Mouse (Mus musculus) bone marrow macrophage, adult 2 months (primary cell): ENCODE results near the gene Glt8d2. TPM values are rescaled to one million over a fixed set of nuclear protein-coding genes. Genes with fewer than 3 reads are reported as not detected.

Experiments
- H3K27ac ChIP-seq: 2 replicates; pipeline ENCODE4 v1.5.1; 2012; ENCODE audit warnings: low read depth, low read length; ENCODE audit not compliant: insufficient read depth
- H3K4me1 ChIP-seq: 2 replicates; pipeline ENCODE4 v1.6.1; 2012; ENCODE audit warnings: low read length; ENCODE audit not compliant: control insufficient read depth, insufficient read depth
- H3K4me3 ChIP-seq: 2 replicates; pipeline ENCODE4 v1.5.1; 2012; ENCODE audit warnings: mild to moderate bottlenecking, low read length, moderate library complexity; ENCODE audit not compliant: insufficient read depth
- CTCF ChIP-seq: IDR thresholded peaks from 2 replicates; pipeline ENCODE4 v1.5.1; 2012; ENCODE audit warnings: low read depth, mild to moderate bottlenecking, low read length, moderate library complexity
- POLR2A ChIP-seq: IDR thresholded peaks from 2 replicates; pipeline ENCODE4 v1.6.1; 2012; ENCODE audit warnings: mild to moderate bottlenecking, low read depth, low read length, borderline replicate concordance
- polyA plus RNA-seq: library from polyadenylated mRNA; stranded (reverse); fragments of >200 nt; gene quantifications from 2 replicates; pipeline ENCODE4 v1.2.4, GENCODE M21; 2012; ENCODE audit not compliant: missing spikeins, insufficient read depth, insufficient read length

The Glt8d2 gene
- polyA plus RNA-seq: not detected in 2 replicates

- H3K4me3 ChIP-seq: no peak within 1 kb of the TSS
- TF ChIP-seq CTCF (no peak), POLR2A (no peak)
- peaks cover 6% of the 10 kb centered on the region for H3K4me1 ChIP-seq
- H3K27ac ChIP-seq: no peak within 1 kb of the TSS
These were observed at the start of gene Glt8d2 for GRCm38 (mm10) chr10:82690494-82690893. Gene Glt8d2, minus strand, starts transcription at chr10:82690650.

- TF ChIP-seq POLR2A: no peak
- no peak for TF ChIP-seq CTCF
- Histone ChIP-seq H3K27ac (no peak overlapping the region), H3K4me1 (peaks cover 26% of the 10 kb centered on the region), H3K4me3 (peak overlapping the region; percentile 85)
These were observed 9.0 kb upstream of the Glt8d2 start for GRCm38 (mm10) chr10:82699296-82699941.

- no peak for TF ChIP-seq POLR2A
- TF ChIP-seq CTCF: no peak
- Histone ChIP-seq H3K27ac (no peak overlapping the region), H3K4me1 (peaks cover 26% of the 10 kb centered on the region), H3K4me3 (peak overlapping the region; percentile 85)
These were observed 8.3 kb upstream of the Glt8d2 start for GRCm38 (mm10) chr10:82698712-82699261.

DNA sequence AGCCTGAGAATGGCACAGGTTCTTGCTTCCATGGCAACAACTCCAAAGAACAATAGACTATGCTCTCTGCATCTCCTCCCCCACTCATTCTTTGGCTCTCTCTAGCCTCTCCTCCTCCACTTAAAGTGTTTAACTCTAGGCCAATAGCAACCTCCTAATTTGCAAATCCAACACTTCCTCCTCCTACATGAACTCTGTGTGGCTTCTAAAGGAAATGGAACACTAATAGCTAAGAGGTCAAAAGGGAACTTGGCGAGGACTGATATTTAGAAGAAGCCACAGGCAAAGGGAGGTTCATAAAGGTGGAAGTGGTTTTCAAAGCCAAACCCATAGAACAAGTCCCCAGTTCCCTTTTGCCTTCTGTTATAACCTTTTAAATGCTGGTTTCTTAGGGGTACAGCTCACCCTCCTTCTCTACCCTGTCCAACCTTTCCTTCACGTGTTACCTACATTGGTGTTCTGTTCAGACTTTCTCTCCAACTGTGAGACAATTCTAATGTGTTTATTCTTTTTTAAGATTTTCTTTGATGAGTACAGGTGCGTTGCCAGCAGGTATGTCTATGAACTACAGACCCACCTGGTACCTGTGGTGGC, 7.0 kb upstream of the Glt8d2 start:
- no peak for TF ChIP-seq CTCF
- TF ChIP-seq POLR2A: no peak
- no peak overlapping the region for H3K27ac ChIP-seq
- no peak overlapping the region for H3K4me3 ChIP-seq
- H3K4me1 ChIP-seq: peaks cover 26% of the 10 kb centered on the region

DNA sequence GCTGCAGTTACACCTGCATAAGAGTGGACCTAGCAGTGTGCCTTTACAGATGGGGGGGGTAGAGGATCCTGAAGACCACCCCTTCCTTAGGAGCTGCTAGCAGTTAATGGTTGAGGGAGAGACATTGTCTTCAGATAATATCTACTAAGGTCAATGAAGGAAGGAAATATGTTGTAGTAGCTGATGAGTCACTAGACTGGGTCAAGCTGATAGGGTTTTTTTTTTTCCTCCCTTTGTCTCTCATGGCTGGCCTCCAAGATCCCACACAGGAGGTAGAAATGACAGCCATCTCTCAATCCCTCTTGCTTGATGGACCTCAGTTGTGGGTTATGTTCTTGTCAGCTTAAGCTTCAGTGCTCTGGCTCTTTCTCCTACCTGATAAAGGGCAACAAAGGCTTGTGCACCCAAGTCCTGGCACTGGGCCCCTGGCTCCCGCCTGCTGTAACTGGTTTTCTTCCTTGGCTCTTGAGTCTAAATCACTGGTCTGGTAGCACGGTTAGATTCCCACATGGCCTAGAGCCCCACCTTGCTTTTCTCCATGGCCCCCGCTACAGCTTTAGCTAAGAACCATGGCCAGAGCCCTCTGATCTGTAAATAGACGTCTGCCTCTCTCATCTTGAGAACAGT, 6.1 kb upstream of the Glt8d2 start:
- Histone ChIP-seq H3K27ac (no peak overlapping the region), H3K4me3 (no peak overlapping the region), H3K4me1 (peaks cover 26% of the 10 kb centered on the region)
- TF ChIP-seq CTCF (no peak), POLR2A (no peak)

- H3K4me3 ChIP-seq: no peak within 1 kb of the TSS
These were observed 5.5 kb upstream of the Glt8d2 start, which contains the start of gene Hcfc2 for GRCm38 (mm10) chr10:82695956-82696355. Gene Hcfc2, plus strand, starts transcription at chr10:82696160.

GRCm38 (mm10) chr10:82689681-82690211, 704 bp downstream of the Glt8d2 start:
- no peak overlapping the region for H3K4me3 ChIP-seq
- TF ChIP-seq POLR2A (no peak), CTCF (no peak)
- peaks cover 6% of the 10 kb centered on the region for H3K4me1 ChIP-seq
- no peak overlapping the region for H3K27ac ChIP-seq

More at GRCm38 (mm10) chr10:82695956-82696355, 5.5 kb upstream of the Glt8d2 start, which contains the start of gene Hcfc2:
- peaks cover 26% of the 10 kb centered on the region for H3K4me1 ChIP-seq
- TF ChIP-seq CTCF: no peak
- no peak for TF ChIP-seq POLR2A
- H3K27ac ChIP-seq: no peak within 1 kb of the TSS

DNA sequence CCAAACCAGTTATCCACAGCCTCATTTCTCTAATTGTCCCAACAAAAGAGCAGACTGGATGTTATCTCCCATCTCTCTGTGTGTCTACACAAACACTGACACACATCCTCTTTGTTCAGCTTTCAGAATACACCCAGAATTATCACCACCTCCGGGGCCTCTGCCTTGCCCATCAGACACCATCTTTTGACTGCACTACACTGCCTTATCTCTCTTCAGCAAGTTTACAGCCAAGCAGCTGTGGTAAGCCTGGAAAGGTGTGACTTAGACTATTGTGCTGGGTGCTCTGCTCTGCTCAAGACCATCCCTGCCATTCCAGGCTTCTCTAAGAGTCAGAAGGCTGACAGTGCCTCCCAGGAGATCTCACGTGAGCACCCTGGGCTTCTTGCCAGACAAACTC, 5.0 kb downstream of the Glt8d2 start:
- H3K27ac ChIP-seq: no peak overlapping the region
- TF ChIP-seq POLR2A (no peak), CTCF (no peak)
- no peak overlapping the region for H3K4me3 ChIP-seq
- H3K4me1 ChIP-seq: peaks cover 5% of the 10 kb centered on the region

DNA sequence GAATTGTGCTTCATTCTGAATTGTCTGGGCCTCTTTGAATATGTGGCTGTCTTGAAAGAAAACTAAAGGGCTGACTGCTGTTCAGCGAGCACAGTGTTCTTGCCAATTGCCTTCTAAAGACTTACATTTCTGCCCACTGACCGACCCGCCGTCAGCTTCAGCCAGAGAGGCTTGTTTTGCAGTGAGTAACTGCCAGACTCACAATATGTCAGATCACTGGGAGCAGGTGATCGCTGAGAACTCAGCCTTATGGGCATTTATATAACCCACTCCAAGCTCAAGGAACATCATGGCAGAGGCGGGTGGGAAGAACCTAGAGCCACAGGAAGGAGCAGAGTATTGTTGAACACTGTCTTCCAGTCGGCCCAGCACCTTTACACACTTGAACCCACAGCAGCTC, 8.8 kb downstream of the Glt8d2 start:
- Histone ChIP-seq H3K4me1 (no peaks in the 10 kb centered on the region), H3K4me3 (no peak overlapping the region), H3K27ac (no peak overlapping the region)
- TF ChIP-seq POLR2A: no peak
- TF ChIP-seq CTCF: no peak
